Mouse (Mus musculus) kidney, embryonic 16.5 days (tissue): ENCODE measurements at regions not wholly inside any gene's neighbourhood (a gene's known extent, or its start where the extent isn't known, plus 50 kb on each side); places are given as distances from the start of the nearest gene placed in this dataset.
A peak's percentile ranks its signal among the peaks of the same experiment; 100 is the strongest.

Experiments
- ATAC-seq: fragments of 200-750 bp; cut with Nextera tagmentation; 2 replicates; pipeline ENCODE4 v1.8.0; 2017; ENCODE audit warnings: moderate TSS enrichment; ENCODE audit not compliant: low FRiP score, low TSS enrichment
- H3K27ac ChIP-seq: fragments of 300-500 bp; sonication (generic); 2 replicates; pipeline ENCODE4 v1.5.1; 2014; ENCODE audit warnings: low read length
- H3K27me3 ChIP-seq: fragments of 300-500 bp; sonication (generic); 2 replicates; pipeline ENCODE4 v1.6.1; 2014; ENCODE audit warnings: low read length, control low read depth, mixed read lengths; ENCODE audit not compliant: insufficient read depth
- H3K36me3 ChIP-seq: fragments of 300-500 bp; sonication (generic); 2 replicates; pipeline ENCODE4 v1.6.1; 2014; ENCODE audit warnings: low read length, control low read depth, mixed read lengths; ENCODE audit not compliant: insufficient read depth
- H3K4me1 ChIP-seq: fragments of 300-500 bp; sonication (generic); 2 replicates; pipeline ENCODE4 v1.6.1; 2014; ENCODE audit warnings: low read length, control low read depth, mixed read lengths; ENCODE audit not compliant: insufficient read depth
- H3K4me2 ChIP-seq: fragments of 300-500 bp; sonication (generic); replicated peaks from 2 replicates; pipeline ENCODE4 v1.6.1; 2014; ENCODE audit warnings: low read depth, low read length
- H3K4me3 ChIP-seq: fragments of 300-500 bp; sonication (generic); 2 replicates; pipeline ENCODE4 v1.5.1; 2014; ENCODE audit warnings: mild to moderate bottlenecking, low read length
- H3K9ac ChIP-seq: fragments of 300-500 bp; sonication (generic); replicated peaks from 2 replicates; pipeline ENCODE4 v1.6.1; 2014; ENCODE audit warnings: low read length
- H3K9me3 ChIP-seq: fragments of 300-500 bp; sonication (generic); 2 replicates; pipeline ENCODE4 v1.6.1; 2016; ENCODE audit warnings: low read length, control low read depth
- WGBS: fragments of 180-500 bp; shearing (Covaris S2); extraction: QIAGEN DNeasy Blood & Tissue Kit; methylation state at CpG from one replicate; pipeline ENCODE4 v1.1.7; 2014; 5-methylcytosine and 5-hydroxymethylcytosine counted together

DNA sequence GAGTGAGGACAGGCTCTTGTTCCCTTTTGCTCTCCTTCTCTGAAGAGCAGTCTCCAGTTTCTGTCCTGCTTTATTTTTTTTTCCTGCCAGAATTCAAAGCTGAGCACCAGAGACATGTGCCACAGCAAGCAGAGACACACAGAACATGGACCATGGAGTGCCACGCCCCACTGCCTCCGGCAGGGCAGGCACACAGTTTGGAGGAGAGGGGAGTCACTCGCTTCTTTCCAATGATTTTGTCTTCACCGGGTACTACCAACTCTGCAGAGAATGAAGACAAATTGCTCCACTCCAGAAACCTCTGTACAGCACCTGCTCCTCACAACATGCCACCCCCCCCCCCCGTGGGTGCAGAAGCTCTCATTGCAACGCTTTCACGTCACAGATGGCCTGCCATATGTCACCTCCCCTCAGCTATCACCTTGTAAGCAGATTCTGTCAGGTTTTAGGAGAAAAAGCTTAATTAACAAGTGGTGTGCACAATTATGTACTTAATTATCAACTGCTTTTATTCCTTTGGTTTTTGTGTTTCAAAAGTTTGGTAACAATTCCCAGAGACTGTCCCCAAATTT lies 110.6 kb upstream of the Lemd2 start:
- no peak for ATAC-seq
- peaks cover 32% of the 10 kb centered on the region for H3K4me1 ChIP-seq
- no peak overlapping the region for H3K27ac ChIP-seq
- no peaks in the 10 kb centered on the region for H3K9me3 ChIP-seq
- H3K9ac ChIP-seq, result no peak overlapping the region
- no peak overlapping the region for H3K4me2 ChIP-seq
- no peak overlapping the region for H3K4me3 ChIP-seq
- WGBS, result 46% methylated on average over 7 of the region's 7 CpGs
- H3K36me3 ChIP-seq, result no peaks in the 10 kb centered on the region
- H3K27me3 ChIP-seq, result no peaks in the 10 kb centered on the region

DNA sequence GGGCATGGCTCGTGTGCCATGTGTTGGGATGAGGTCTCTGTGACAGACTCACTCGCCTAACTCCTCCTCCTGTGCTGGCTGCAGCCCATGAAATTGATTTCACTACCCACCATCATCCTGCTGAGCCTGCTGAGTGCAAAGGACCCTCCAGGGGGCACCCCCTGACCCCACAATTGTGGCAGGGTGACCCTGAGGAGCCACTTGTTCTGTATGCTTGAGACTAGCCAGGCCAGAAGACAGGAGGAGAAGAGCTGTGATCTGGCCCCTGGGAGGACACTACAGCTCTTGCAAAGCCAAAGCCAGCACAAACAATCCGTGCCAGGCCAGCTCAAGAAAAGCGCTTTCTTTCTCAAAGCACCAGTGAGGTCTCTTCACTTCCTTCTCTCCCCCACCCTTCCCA lies 104.7 kb upstream of the Lemd2 start:
- Histone ChIP-seq H3K36me3 (no peaks in the 10 kb centered on the region), H3K27me3 (no peaks in the 10 kb centered on the region), H3K9me3 (no peaks in the 10 kb centered on the region), H3K4me2 (no peak overlapping the region), H3K27ac (no peak overlapping the region), H3K4me3 (no peak overlapping the region), H3K9ac (no peak overlapping the region), H3K4me1 (0 out of 2 replicates have a peak, but pooled peaks cover 8% of the 10 kb centered on the region)
- WGBS, result 66% methylated on average over 4 of the region's 4 CpGs
- no peak for ATAC-seq

GRCm38 (mm10) chr17:27304842-27305241 lies 100.6 kb upstream of the Lemd2 start:
- peak; percentile 81 for ATAC-seq
- H3K27ac ChIP-seq, result 0 out of 2 replicates have a peak overlapping the region, but pooled peaks have one; percentile 27
- H3K4me1 ChIP-seq, result 0 out of 2 replicates have a peak, but pooled peaks cover 8% of the 10 kb centered on the region

DNA sequence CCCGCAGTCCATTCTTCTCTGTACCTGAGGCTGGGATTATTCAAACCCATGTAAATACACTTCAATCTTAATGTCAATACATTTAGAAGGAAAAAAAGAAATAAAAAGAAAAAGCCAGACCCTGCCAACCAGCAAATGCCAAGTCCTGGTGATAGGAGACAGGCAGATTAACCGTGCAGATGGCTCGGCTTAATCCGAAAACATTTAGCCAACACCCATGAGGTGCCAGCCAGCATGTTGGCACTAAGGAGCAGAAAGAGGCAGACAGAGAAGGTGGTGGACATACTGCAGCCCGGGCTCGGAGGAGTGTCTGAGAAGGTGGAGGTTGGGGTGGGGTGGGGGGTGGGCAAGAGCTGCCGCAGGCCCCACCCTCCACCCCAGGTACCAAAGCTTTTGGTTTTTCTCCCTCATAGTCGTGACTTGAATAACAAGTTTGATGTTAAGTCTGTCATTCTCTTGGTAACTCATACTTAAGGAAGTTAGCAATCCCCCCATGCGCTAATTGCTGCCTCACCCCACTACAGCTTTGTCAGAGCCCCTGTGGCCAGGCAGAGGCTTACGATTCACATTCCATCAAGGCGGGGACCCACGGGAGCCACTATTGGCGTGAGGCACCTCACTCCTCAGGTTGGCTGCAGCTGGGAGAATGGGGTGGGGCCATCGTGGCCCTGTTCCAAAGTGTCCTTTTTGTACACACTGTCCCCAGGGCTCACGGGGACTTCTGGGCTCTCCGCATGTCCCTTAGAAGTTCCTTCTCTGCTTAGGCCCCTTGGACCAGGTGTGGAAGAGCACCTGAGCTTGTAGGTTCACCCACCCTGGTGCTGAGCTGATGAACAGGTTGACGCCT lies 99.6 kb upstream of the Lemd2 start:
- no peak overlapping the region for H3K9ac ChIP-seq
- ATAC-seq, result no peak
- no peaks in the 10 kb centered on the region for H3K36me3 ChIP-seq
- no peak overlapping the region for H3K27ac ChIP-seq
- 0 out of 2 replicates have a peak, but pooled peaks cover 8% of the 10 kb centered on the region for H3K4me1 ChIP-seq
- no peaks in the 10 kb centered on the region for H3K9me3 ChIP-seq
- H3K4me3 ChIP-seq, result no peak overlapping the region
- H3K27me3 ChIP-seq, result no peaks in the 10 kb centered on the region
- 84% methylated on average over 17 of the region's 17 CpGs for WGBS
- H3K4me2 ChIP-seq, result no peak overlapping the region

More at GRCm38 (mm10) chr17:27304842-27305241, 100.6 kb upstream of the Lemd2 start:
- Histone ChIP-seq H3K4me3 (no peak overlapping the region), H3K9me3 (no peaks in the 10 kb centered on the region), H3K4me2 (no peak overlapping the region), H3K9ac (no peak overlapping the region), H3K27me3 (no peaks in the 10 kb centered on the region), H3K36me3 (no peaks in the 10 kb centered on the region)
- WGBS, result 26% methylated on average over 3 of the region's 3 CpGs

DNA sequence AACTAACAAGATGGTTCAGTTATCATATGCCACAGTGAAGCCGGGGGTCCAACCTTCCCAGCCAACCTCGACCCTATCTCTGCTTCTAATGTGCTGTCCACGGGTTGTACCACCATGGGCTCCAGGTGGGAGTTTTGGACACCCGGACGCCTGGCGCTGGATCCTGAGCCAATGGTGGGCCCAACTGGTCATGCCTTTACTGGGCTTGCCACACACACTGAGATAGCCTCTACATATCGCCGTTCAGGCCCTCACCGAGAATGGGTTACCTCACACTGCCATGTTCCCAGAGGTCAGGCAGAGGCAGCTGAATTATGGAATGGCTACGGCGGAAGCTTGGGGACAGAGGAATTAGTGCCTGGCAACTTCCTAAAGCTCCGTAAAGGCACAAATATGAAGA lies 98.8 kb upstream of the Lemd2 start:
- H3K4me1 ChIP-seq, result 0 out of 2 replicates have a peak, but pooled peaks cover 8% of the 10 kb centered on the region
- H3K4me2 ChIP-seq, result no peak overlapping the region
- H3K27ac ChIP-seq, result no peak overlapping the region
- no peak for ATAC-seq
- no peak overlapping the region for H3K4me3 ChIP-seq
- WGBS, result 94% methylated on average over 12 of the region's 12 CpGs
- no peaks in the 10 kb centered on the region for H3K27me3 ChIP-seq
- H3K9ac ChIP-seq, result no peak overlapping the region
- no peaks in the 10 kb centered on the region for H3K9me3 ChIP-seq
- no peaks in the 10 kb centered on the region for H3K36me3 ChIP-seq

- no peak for ATAC-seq
- 58% methylated on average over 11 of the region's 11 CpGs for WGBS
- no peaks in the 10 kb centered on the region for H3K27me3 ChIP-seq
- no peak overlapping the region for H3K27ac ChIP-seq
- H3K4me3 ChIP-seq, result no peak overlapping the region
- H3K9me3 ChIP-seq, result peaks cover 3% of the 10 kb centered on the region; the same call in 1 of the 2 replicates
- 0 out of 2 replicates have a peak, but pooled peaks cover 8% of the 10 kb centered on the region for H3K4me1 ChIP-seq
- H3K36me3 ChIP-seq, result no peaks in the 10 kb centered on the region
- H3K4me2 ChIP-seq, result no peak overlapping the region
- no peak overlapping the region for H3K9ac ChIP-seq
Measured at GRCm38 (mm10) chr17:27301376-27301775, 97.1 kb upstream of the Lemd2 start.

- Histone ChIP-seq H3K27ac (no peak overlapping the region), H3K27me3 (no peaks in the 10 kb centered on the region), H3K4me3 (no peak overlapping the region), H3K9me3 (peaks cover 3% of the 10 kb centered on the region; the same call in 1 of the 2 replicates), H3K36me3 (no peaks in the 10 kb centered on the region), H3K4me1 (peaks cover 4% of the 10 kb centered on the region; the same call in 1 of the 2 replicates), H3K9ac (no peak overlapping the region), H3K4me2 (no peak overlapping the region)
- 79% methylated on average over 4 of the region's 4 CpGs for WGBS
- no peak for ATAC-seq
Measured at GRCm38 (mm10) chr17:27299297-27299696, 95.0 kb upstream of the Lemd2 start.

GRCm38 (mm10) chr17:27298351-27298750 lies 94.1 kb upstream of the Lemd2 start:
- ATAC-seq, result no peak
- Histone ChIP-seq H3K9ac (no peak overlapping the region), H3K4me3 (no peak overlapping the region), H3K4me2 (no peak overlapping the region), H3K4me1 (peaks cover 13% of the 10 kb centered on the region), H3K27me3 (no peaks in the 10 kb centered on the region), H3K27ac (no peak overlapping the region), H3K9me3 (peaks cover 3% of the 10 kb centered on the region; the same call in 1 of the 2 replicates), H3K36me3 (no peaks in the 10 kb centered on the region)
- WGBS, result 70% methylated on average over 10 of the region's 10 CpGs

GRCm38 (mm10) chr17:27296156-27296555 lies 91.9 kb upstream of the Lemd2 start:
- Histone ChIP-seq H3K9me3 (peaks cover 5% of the 10 kb centered on the region; the same call in 1 of the 2 replicates), H3K27ac (no peak overlapping the region), H3K4me1 (peaks cover 14% of the 10 kb centered on the region), H3K27me3 (no peaks in the 10 kb centered on the region), H3K4me2 (no peak overlapping the region), H3K36me3 (no peaks in the 10 kb centered on the region), H3K4me3 (no peak overlapping the region), H3K9ac (no peak overlapping the region)
- ATAC-seq, result no peak
- 92% methylated on average over 5 of the region's 5 CpGs for WGBS

- H3K9me3 ChIP-seq, result peaks cover 15% of the 10 kb centered on the region
- ATAC-seq, result peak; percentile 89
- 18% methylated on average over 5 of the region's 5 CpGs for WGBS
Measured at GRCm38 (mm10) chr17:27294208-27294604, 89.9 kb upstream of the Lemd2 start.

More at GRCm38 (mm10) chr17:27294208-27294604, 89.9 kb upstream of the Lemd2 start:
- Histone ChIP-seq H3K36me3 (no peaks in the 10 kb centered on the region), H3K27me3 (no peaks in the 10 kb centered on the region), H3K4me2 (no peak overlapping the region), H3K27ac (peak overlapping the region; percentile 88), H3K4me1 (peaks cover 14% of the 10 kb centered on the region), H3K9ac (no peak overlapping the region; the same call in 1 of the 2 replicates), H3K4me3 (no peak overlapping the region)
